Mouse (Mus musculus) heart, adult 2 months (tissue): Measurements from ENCODE around the gene Il22ra1. TPM values are rescaled to one million over a fixed set of nuclear protein-coding genes. Genes with fewer than 3 reads are reported as not detected.

Source experiments
- DNase-seq, 2 experiments: peaks; one replicate each; pipeline ENCODE4 v3.0.0; 2021
- H3K27ac ChIP-seq: fragments of 200-600 bp; 2 replicates; pipeline ENCODE4 v1.8.1; 2022
- H3K27me3 ChIP-seq: fragments of 200-500 bp; 2 replicates; pipeline ENCODE4 v1.6.1; 2012; ENCODE audit warnings: mild to moderate bottlenecking, low read length, inconsistent platforms, mixed read lengths; ENCODE audit not compliant: control insufficient read depth, insufficient read depth
- H3K36me3 ChIP-seq: fragments of 200-500 bp; 2 replicates; pipeline ENCODE4 v1.6.1; 2012; ENCODE audit warnings: low read length, inconsistent platforms; ENCODE audit not compliant: control insufficient read depth, insufficient read depth
- H3K4me1 ChIP-seq: fragments of 200-500 bp; 2 replicates; pipeline ENCODE4 v1.6.1; 2011; ENCODE audit warnings: low read length; ENCODE audit not compliant: control insufficient read depth, insufficient read depth
- H3K4me3 ChIP-seq: fragments of 200-600 bp; 2 replicates; pipeline ENCODE4 v1.8.1; 2022
- H3K79me2 ChIP-seq: fragments of 200-500 bp; replicated peaks from 2 replicates; pipeline ENCODE4 v1.6.1; 2012; ENCODE audit warnings: mild to moderate bottlenecking, inconsistent platforms, low read length, moderate library complexity, mixed read lengths; ENCODE audit not compliant: control insufficient read depth, insufficient read depth
- H3K9ac ChIP-seq: fragments of 200-500 bp; 2 replicates; pipeline ENCODE4 v1.6.1; 2012; ENCODE audit warnings: low read depth, mild to moderate bottlenecking, control low read depth, inconsistent platforms, low read length, mixed read lengths
- CTCF ChIP-seq: fragments of 200-600 bp; IDR thresholded peaks from 2 replicates; pipeline ENCODE4 v1.8.1; 2022; ENCODE audit warnings: antibody characterized with exemption, mild to moderate bottlenecking, moderate library complexity
- EP300 ChIP-seq: fragments of 200-500 bp; IDR thresholded peaks from 2 replicates; pipeline ENCODE4 v1.6.1; 2011; ENCODE audit warnings: low read depth, low read length, control low read depth; ENCODE audit not compliant: insufficient read depth
- POLR2A ChIP-seq: fragments of 200-500 bp; IDR thresholded peaks from 2 replicates; pipeline ENCODE4 v1.6.1; 2011; ENCODE audit warnings: mild to moderate bottlenecking, low read depth, low read length, control low read depth; ENCODE audit not compliant: insufficient read depth
- WGBS: fragments of 180-500 bp; shearing (Covaris S2); methylation state at CpG from one replicate; pipeline ENCODE4 v1.1.7; 2018; 5-methylcytosine and 5-hydroxymethylcytosine counted together
- intact Hi-C: fragments of 180-260 bp; cut with DNase I; formaldehyde crosslinking; loops from one replicate; pipeline ENCODE4 v1.15.1; 2025
- polyA plus RNA-seq: library from polyadenylated mRNA; depleted of rRNA; stranded (reverse); fragments of >200 nt; gene quantifications from 2 replicates; pipeline ENCODE4 v1.2.3, GENCODE M21; 2012
- total RNA-seq, 2 experiments: library from RNA; stranded (reverse); gene quantifications; 2 replicates each; pipeline ENCODE4 v1.2.3; 2021

Il22ra1 gene
- total and polyA plus RNA-seq, 3 experiments, result 0.23 to 0.42 (median 0.30) TPM

DNA sequence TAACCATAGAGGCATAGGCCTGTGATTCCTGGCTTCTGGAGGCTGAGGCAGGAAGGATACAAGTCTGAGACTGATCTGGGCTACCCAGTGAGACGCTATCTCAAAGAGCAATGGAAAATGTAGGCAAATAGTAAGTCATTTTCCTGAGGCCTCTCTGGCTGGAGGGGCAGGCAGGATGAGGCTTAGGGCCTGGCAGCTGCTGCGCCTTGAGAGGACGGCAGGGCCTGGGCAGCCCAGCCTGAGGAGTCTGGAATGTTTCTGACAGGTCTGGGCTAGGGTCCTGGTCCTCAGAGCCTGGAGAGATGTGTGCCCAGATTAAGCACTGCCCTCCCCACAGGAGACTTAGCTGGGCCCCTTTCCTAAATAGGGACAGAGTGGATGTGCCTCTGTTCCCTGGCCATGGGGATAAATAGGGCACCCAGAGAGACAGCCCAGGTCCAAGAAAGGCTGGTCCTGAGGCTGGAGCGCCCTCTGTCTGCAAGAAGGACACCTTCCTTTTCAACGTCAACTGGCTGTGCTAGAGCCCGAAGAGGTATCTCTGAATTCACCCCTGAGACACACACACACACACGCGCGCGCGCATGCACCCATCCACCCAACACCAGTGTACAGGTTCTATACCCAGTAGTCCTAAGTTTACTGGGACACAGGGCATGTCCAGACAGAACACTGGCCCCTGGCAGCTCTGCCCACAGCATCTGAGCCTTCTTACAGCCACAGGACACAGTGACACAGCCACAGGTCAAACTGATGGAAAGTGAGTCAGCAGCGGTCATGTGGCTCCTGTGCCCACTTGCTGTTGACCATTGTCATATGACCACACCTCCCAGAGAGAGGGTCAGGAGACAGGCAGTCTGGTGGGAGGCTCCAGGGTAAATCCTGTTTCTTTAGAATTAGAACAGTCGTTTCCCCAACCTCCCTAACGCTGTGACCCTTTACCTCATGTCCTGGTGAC is 40.9 kb downstream of the Il22ra1 start:
- no peak overlapping the region for H3K9ac ChIP-seq
- no peaks in the 10 kb centered on the region; the same call in 1 of the 2 replicates for H3K4me1 ChIP-seq
- no peaks in the 10 kb centered on the region for H3K36me3 ChIP-seq
- WGBS, result 62% methylated on average over 14 of the region's 14 CpGs
- H3K4me3 ChIP-seq, result no peak overlapping the region
- DNase-seq, result peak in 1 of 2 experiments; percentile 34
- no peak overlapping the region for H3K27ac ChIP-seq
- TF ChIP-seq CTCF, result peak; percentile 61
- no peak for TF ChIP-seq POLR2A
- no peaks in the 10 kb centered on the region for H3K79me2 ChIP-seq
- intact Hi-C loops, result no loop called here
- no peaks in the 10 kb centered on the region for H3K27me3 ChIP-seq

DNA sequence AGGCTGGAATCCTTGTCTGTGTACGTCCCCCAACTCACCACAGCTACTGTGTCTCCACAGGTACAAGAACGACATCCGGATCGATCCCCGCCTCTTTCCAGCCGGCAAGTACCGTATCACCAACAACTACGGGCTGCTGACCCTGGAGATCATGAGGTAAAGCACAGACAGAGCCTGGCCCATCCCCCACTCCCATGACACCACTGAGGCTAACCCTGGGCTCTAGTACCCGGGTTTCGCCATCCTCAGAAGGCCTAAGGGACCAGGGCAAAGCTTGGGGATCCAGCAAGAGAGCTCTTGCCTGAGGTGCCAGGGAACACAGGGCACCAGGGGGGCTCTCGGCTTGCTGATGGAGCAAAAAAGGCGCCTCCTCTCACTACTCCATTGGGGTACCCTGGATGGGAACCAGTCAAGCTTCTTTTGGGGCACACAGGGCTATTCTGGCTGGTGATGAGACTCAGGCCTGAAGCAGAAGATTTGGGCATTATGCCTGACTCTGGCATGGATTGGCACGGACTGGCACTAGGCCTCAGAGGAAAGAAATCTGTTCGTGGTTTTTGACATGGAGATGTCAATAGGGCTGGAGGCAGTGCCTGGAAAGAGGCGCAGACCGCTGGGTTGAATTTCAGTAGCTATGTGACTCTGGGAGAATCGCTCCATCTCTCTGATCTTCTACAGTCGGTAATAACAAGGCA is 42.8 kb downstream of the Il22ra1 start:
- 86% methylated on average over 18 of the region's 18 CpGs for WGBS
- TF ChIP-seq POLR2A, result no peak
- TF ChIP-seq EP300, result no peak
- no peak for TF ChIP-seq CTCF
- H3K4me3 ChIP-seq, result no peak overlapping the region
- intact Hi-C loops, result no loop called here
- H3K27ac ChIP-seq, result no peak overlapping the region
- no peaks in the 10 kb centered on the region for H3K36me3 ChIP-seq
- no peaks in the 10 kb centered on the region for H3K79me2 ChIP-seq
- H3K27me3 ChIP-seq, result no peaks in the 10 kb centered on the region
- no peaks in the 10 kb centered on the region; the same call in 1 of the 2 replicates for H3K4me1 ChIP-seq
- DNase-seq, result no peak
- H3K9ac ChIP-seq, result no peak overlapping the region

GRCm38 (mm10) chr4:135771592-135771991 is 43.6 kb downstream of the Il22ra1 start:
- intact Hi-C loops, result no loop called here

DNA sequence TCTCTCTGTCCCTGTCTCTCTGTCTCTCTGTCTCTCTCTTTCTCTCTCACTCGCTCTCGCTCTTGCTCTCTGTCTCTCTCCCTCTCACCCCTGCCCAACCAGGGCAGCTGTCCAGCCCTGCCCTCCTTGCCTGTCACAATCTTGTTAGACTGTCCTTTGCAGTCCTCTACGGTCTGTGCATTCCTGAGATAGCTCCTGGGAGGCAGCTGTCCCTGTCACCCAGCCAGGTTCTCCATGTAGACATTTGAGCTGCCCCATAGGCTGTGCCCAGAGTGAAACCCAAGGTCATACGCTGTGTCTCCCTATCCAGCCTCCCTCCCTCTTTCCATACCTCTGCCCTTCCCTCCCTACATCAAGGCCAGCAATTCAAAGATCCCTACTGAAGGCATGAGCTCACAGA is 44.7 kb downstream of the Il22ra1 start:
- intact Hi-C loops, result no loop called here
- WGBS, result 51% methylated on average over 4 of the region's 4 CpGs
- Histone ChIP-seq H3K27me3 (no peaks in the 10 kb centered on the region), H3K79me2 (no peaks in the 10 kb centered on the region), H3K27ac (peak overlapping the region; percentile 4), H3K4me1 (no peaks in the 10 kb centered on the region), H3K9ac (no peak overlapping the region), H3K36me3 (no peaks in the 10 kb centered on the region), H3K4me3 (no peak overlapping the region)
- DNase-seq, result peak; percentile 53 to 71
- TF ChIP-seq EP300 (peak; percentile 57; the same call in 1 of the 2 replicates), CTCF (no peak), POLR2A (no peak)

More at GRCm38 (mm10) chr4:135771592-135771991, 43.6 kb downstream of the Il22ra1 start:
- Histone ChIP-seq H3K36me3 (no peaks in the 10 kb centered on the region), H3K4me1 (no peaks in the 10 kb centered on the region; the same call in 1 of the 2 replicates), H3K9ac (no peak overlapping the region), H3K27ac (no peak overlapping the region), H3K4me3 (no peak overlapping the region), H3K79me2 (no peaks in the 10 kb centered on the region), H3K27me3 (no peaks in the 10 kb centered on the region)
- TF ChIP-seq EP300, result no peak
- TF ChIP-seq CTCF, result no peak
- TF ChIP-seq POLR2A, result no peak
- 79% methylated on average over 6 of the region's 6 CpGs for WGBS
- no peak for DNase-seq

DNA sequence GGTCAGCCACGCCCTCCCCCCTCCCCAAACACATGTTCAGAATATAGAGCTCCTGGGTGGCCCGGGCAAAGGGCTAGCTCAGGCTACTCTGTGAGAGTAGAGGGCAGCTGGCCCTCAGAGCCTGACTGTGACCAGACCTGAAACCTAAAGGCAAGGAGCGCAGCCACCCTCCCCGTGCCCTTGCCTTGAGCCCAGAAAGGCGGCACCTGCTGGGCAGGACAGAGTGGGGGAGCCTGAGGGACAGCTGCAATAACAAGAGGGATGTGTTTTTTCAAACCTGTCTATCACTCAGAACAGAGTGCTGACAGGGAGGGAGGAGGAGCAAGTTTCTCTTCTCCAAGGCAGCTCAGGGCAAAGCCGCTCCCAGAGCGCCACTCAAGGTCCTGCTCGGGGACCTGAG is 46.5 kb downstream of the Il22ra1 start:
- Histone ChIP-seq H3K4me3 (no peak overlapping the region), H3K27me3 (no peaks in the 10 kb centered on the region), H3K36me3 (no peaks in the 10 kb centered on the region), H3K79me2 (no peaks in the 10 kb centered on the region), H3K9ac (no peak overlapping the region), H3K4me1 (no peaks in the 10 kb centered on the region), H3K27ac (no peak overlapping the region)
- no peak for DNase-seq
- WGBS, result 60% methylated on average over 8 of the region's 8 CpGs
- TF ChIP-seq EP300 (no peak), POLR2A (no peak), CTCF (no peak)
- intact Hi-C loops, result no loop called here

GRCm38 (mm10) chr4:135776850-135777249 is 48.9 kb downstream of the Il22ra1 start:
- no peak for TF ChIP-seq EP300
- no peak for TF ChIP-seq CTCF
- TF ChIP-seq POLR2A, result no peak
- WGBS, result 86% methylated on average over 4 of the region's 4 CpGs

More at GRCm38 (mm10) chr4:135776850-135777249, 48.9 kb downstream of the Il22ra1 start:
- H3K4me1 ChIP-seq, result peaks cover 2% of the 10 kb centered on the region
- H3K36me3 ChIP-seq, result no peaks in the 10 kb centered on the region
- H3K4me3 ChIP-seq, result no peak overlapping the region
- DNase-seq, result no peak
- intact Hi-C loops, result no loop called here
- H3K27me3 ChIP-seq, result no peaks in the 10 kb centered on the region
- no peak overlapping the region for H3K27ac ChIP-seq
- no peaks in the 10 kb centered on the region for H3K79me2 ChIP-seq
- no peak overlapping the region for H3K9ac ChIP-seq
